Mouse (Mus musculus): Measurements from ENCODE around the gene Ccdc28b.

Gene Ccdc28b

GRCm38 (mm10) chr4:129616631-129617030, 7.1 kb downstream of the Ccdc28b start:
- CTCF ChIA-PET = interaction anchor here in 2 of 4 experiments (1.4 to 3.1 kb wide), 2 partner anchors 8 kb away, joined by 7 to 21 read pairs; no protein-coding TSS in a partner anchor
- POLR2A ChIA-PET = interaction anchor here in 2 of 4 experiments (1.3 to 17.7 kb wide), 5 partner anchors 7 to 46 kb away, joined by 3 to 255 read pairs (median 11); partner anchors contain the start of gene Txlna (in 2 of the 2)

- CTCF ChIA-PET = no interaction called here
- POLR2A ChIA-PET = interaction anchor here in 2 of 4 experiments (1.0 to 2.9 kb wide), 2 partner anchors 13 to 25 kb away, joined by 3 to 11 read pairs; partner anchors contain the start of gene Txlna (in 1 of the 2)
Observed at GRCm38 (mm10) chr4:129615801-129616290, 7.9 kb downstream of the Ccdc28b start.

GRCm38 (mm10) chr4:129614093-129614492, 9.7 kb downstream of the Ccdc28b start, which contains the start of gene Dcdc2b:
Gene Dcdc2b (minus strand): TSS chr4:129614257.
- POLR2A ChIA-PET = interaction anchor here in 3 of 4 experiments (0.9 to 2.3 kb wide), 11 partner anchors 9 to 153 kb away, joined by 3 to 11 read pairs (median 3); partner anchors contain the start of genes Txlna (in 3 of the 3), Ccdc28b (in 2 of the 3), Bsdc1 (in 1 of the 3) and Eif3i (in 1 of the 3)
- CTCF ChIA-PET = interaction anchor here in 1 of 4 experiments (0.7 to 1.4 kb wide), 3 partner anchors 37 to 345 kb away, joined by 3 to 6 read pairs (median 3); partner anchors contain the start of gene Kpna6

- ChIA-PET CTCF (interaction anchor here (0.6 to 3.8 kb wide), 7 partner anchors 33 to 634 kb away, joined by 3 to 33 read pairs (median 3); partner anchors contain the start of gene Fam167b (in 1 of the 4)), POLR2A (interaction anchor here (0.6 to 4.6 kb wide), 17 partner anchors 8 to 158 kb away, joined by 3 to 61 read pairs (median 5); partner anchors contain the start of genes Ccdc28b (in 3 of the 4), Eif3i (in 2 of the 4), Tmem234 (in 2 of the 4) and Iqcc (in 1 of the 4))
Observed at GRCm38 (mm10) chr4:129610472-129610871, 13.3 kb downstream of the Ccdc28b start.

- POLR2A ChIA-PET = interaction anchor here (0.6 to 4.6 kb wide), 24 partner anchors 9 to 258 kb away, joined by 3 to 61 read pairs (median 4); partner anchors contain the start of genes Ccdc28b (in 3 of the 4), Marcksl1 (in 2 of the 4), Txlna (in 2 of the 4) and Eif3i (in 1 of the 4)
- CTCF ChIA-PET = interaction anchor here (0.6 to 3.8 kb wide), 9 partner anchors 9 to 633 kb away, joined by 3 to 33 read pairs (median 6); partner anchors contain the start of gene Iqcc (in 1 of the 4)
Observed at GRCm38 (mm10) chr4:129610026-129610425, 13.7 kb downstream of the Ccdc28b start.

GRCm38 (mm10) chr4:129609139-129609631, 14.6 kb downstream of the Ccdc28b start:
- POLR2A ChIA-PET = interaction anchor here (0.6 to 4.6 kb wide), 93 partner anchors 8 to 911 kb away, joined by 3 to 61 read pairs (median 4); partner anchors contain the start of genes Ccdc28b (in 3 of the 4), Hdac1 (in 3 of the 4), Iqcc (in 3 of the 4) and Marcksl1 (in 3 of the 4)
- CTCF ChIA-PET = interaction anchor here (0.5 to 3.8 kb wide), 77 partner anchors 8 to 1397 kb away, joined by 3 to 39 read pairs (median 5); partner anchors contain the start of genes Ccdc28b (in 3 of the 4), Txlna (in 3 of the 4), Fam167b (in 2 of the 4) and Hdac1 (in 2 of the 4)

GRCm38 (mm10) chr4:129608426-129609025, 15.2 kb downstream of the Ccdc28b start:
- ChIA-PET CTCF (interaction anchor here (0.5 to 3.8 kb wide), 98 partner anchors 8 to 1397 kb away, joined by 3 to 39 read pairs (median 5); partner anchors contain the start of genes Ccdc28b (in 3 of the 4), Txlna (in 3 of the 4), Fam167b (in 2 of the 4) and Hdac1 (in 2 of the 4)), POLR2A (interaction anchor here (0.6 to 4.6 kb wide), 108 partner anchors 9 to 1068 kb away, joined by 3 to 61 read pairs (median 4); partner anchors contain the start of genes Hdac1 (in 4 of the 4), Iqcc (in 4 of the 4), Ccdc28b (in 3 of the 4) and Marcksl1 (in 3 of the 4))

GRCm38 (mm10) chr4:129600233-129601158, 23.3 kb downstream of the Ccdc28b start, which contains the start of the genes Eif3i and Tmem234:
Gene Eif3i (minus strand): TSS chr4:129600648.
Gene Tmem234 (plus strand): TSS chr4:129600668.
- POLR2A ChIA-PET = interaction anchor here in 3 of 4 experiments (0.6 to 5.8 kb wide), 23 partner anchors 8 to 139 kb away, joined by 3 to 18 read pairs (median 4); partner anchors contain the start of genes Bsdc1 (in 1 of the 3), Dcdc2b (in 1 of the 3) and Txlna (in 1 of the 3)
- CTCF ChIA-PET = interaction anchor here in 2 of 4 experiments (1.0 to 3.0 kb wide), 6 partner anchors 8 to 58 kb away, joined by 3 to 17 read pairs (median 4); partner anchors contain the start of gene Hdac1 (in 1 of the 2)

GRCm38 (mm10) chr4:129588865-129589264, 34.9 kb downstream of the Ccdc28b start:
- ChIA-PET CTCF (interaction anchor here in 1 of 4 experiments (0.6 kb wide), 1 partner anchor 33 kb away, joined by 5 read pairs; no protein-coding TSS in a partner anchor), POLR2A (interaction anchor here in 1 of 4 experiments (1.0 to 2.2 kb wide), 2 partner anchors 12 to 52 kb away, joined by 4 to 6 read pairs; partner anchors contain the start of genes Eif3i, Tmem234 and Txlna)

GRCm38 (mm10) chr4:129586943-129587342, 36.8 kb downstream of the Ccdc28b start:
- POLR2A ChIA-PET = interaction anchor here in 3 of 4 experiments (0.6 to 0.7 kb wide), 4 partner anchors 32 to 710 kb away, joined by 3 to 7 read pairs (median 3); partner anchors contain the start of gene Iqcc (in 1 of the 3)
- CTCF ChIA-PET = interaction anchor here in 1 of 4 experiments (0.6 kb wide), 1 partner anchor 17 kb away, joined by 3 read pairs; no protein-coding TSS in a partner anchor

GRCm38 (mm10) chr4:129585773-129586172, 38.0 kb downstream of the Ccdc28b start:
- CTCF ChIA-PET = interaction anchor here in 3 of 4 experiments (0.7 to 2.9 kb wide), 9 partner anchors 9 to 87 kb away, joined by 5 to 39 read pairs (median 13); no protein-coding TSS in a partner anchor
- POLR2A ChIA-PET = interaction anchor here in 3 of 4 experiments (1.1 to 2.9 kb wide), 12 partner anchors 9 to 85 kb away, joined by 3 to 20 read pairs (median 8); partner anchors contain the start of genes Dcdc2b (in 1 of the 3), Hdac1 (in 1 of the 3), Lck (in 1 of the 3) and Txlna (in 1 of the 3)

GRCm38 (mm10) chr4:129584884-129585608, 38.7 kb downstream of the Ccdc28b start:
- POLR2A ChIA-PET = interaction anchor here (0.5 to 2.9 kb wide), 36 partner anchors 9 to 503 kb away, joined by 3 to 20 read pairs (median 4); partner anchors contain the start of genes Txlna (in 3 of the 4), Marcksl1 (in 2 of the 4), Dcdc2b (in 1 of the 4) and Eif3i (in 1 of the 4)
- CTCF ChIA-PET = interaction anchor here (0.6 to 2.9 kb wide), 33 partner anchors 8 to 222 kb away, joined by 3 to 39 read pairs (median 4); partner anchors contain the start of genes Ccdc28b (in 1 of the 4), Iqcc (in 1 of the 4) and Txlna (in 1 of the 4)

GRCm38 (mm10) chr4:129584370-129584769, 39.4 kb downstream of the Ccdc28b start:
- ChIA-PET CTCF (interaction anchor here (0.6 to 2.9 kb wide), 33 partner anchors 7 to 221 kb away, joined by 3 to 39 read pairs (median 4); partner anchors contain the start of genes Ccdc28b (in 1 of the 4), Iqcc (in 1 of the 4) and Txlna (in 1 of the 4)), POLR2A (interaction anchor here (0.5 to 2.9 kb wide), 34 partner anchors 9 to 503 kb away, joined by 3 to 20 read pairs (median 4); partner anchors contain the start of genes Txlna (in 3 of the 4), Marcksl1 (in 2 of the 4), Eif3i (in 1 of the 4) and Hdac1 (in 1 of the 4))

GRCm38 (mm10) chr4:129582251-129582650, 41.5 kb downstream of the Ccdc28b start:
- POLR2A ChIA-PET = interaction anchor here in 2 of 4 experiments (0.6 to 1.2 kb wide), 4 partner anchors 10 to 136 kb away, joined by 3 to 10 read pairs (median 4); partner anchors contain the start of gene Txlna (in 1 of the 2)

GRCm38 (mm10) chr4:129580347-129580746, 43.4 kb downstream of the Ccdc28b start:
- ChIA-PET CTCF (interaction anchor here in 1 of 4 experiments (1.0 kb wide), 1 partner anchor 28 kb away, joined by 3 read pairs; no protein-coding TSS in a partner anchor), POLR2A (interaction anchor here in 3 of 4 experiments (0.6 to 1.2 kb wide), 4 partner anchors 21 to 395 kb away, joined by 3 read pairs; no protein-coding TSS in a partner anchor)

More at GRCm38 (mm10) chr4:129582251-129582650, 41.5 kb downstream of the Ccdc28b start:
- CTCF ChIA-PET = interaction anchor here in 1 of 4 experiments (1.6 kb wide), 1 partner anchor 26 kb away, joined by 4 read pairs; no protein-coding TSS in a partner anchor

Data from embryonic stem cell, embryonic (primary cell).